Mouse (Mus musculus) midbrain, embryonic 13.5 days (tissue): ENCODE data around the gene Gm10521. TPM values are rescaled to one million over a fixed set of nuclear protein-coding genes. Genes with fewer than 3 reads are reported as not detected.

Source experiments
- ATAC-seq: fragments of 200-750 bp; cut with Nextera tagmentation; 2 replicates; pipeline ENCODE4 v1.8.0; 2017; ENCODE audit warnings: mild to moderate bottlenecking, moderate TSS enrichment, moderate library complexity
- H3K27ac ChIP-seq: fragments of 300-500 bp; sonication (generic); 2 replicates; pipeline ENCODE4 v1.5.1; 2015; ENCODE audit warnings: inconsistent platforms, mild to moderate bottlenecking, moderate library complexity
- H3K27me3 ChIP-seq: fragments of 300-500 bp; sonication (generic); 2 replicates; pipeline ENCODE4 v1.6.1; 2015; ENCODE audit warnings: mild to moderate bottlenecking, inconsistent platforms
- H3K36me3 ChIP-seq: fragments of 300-500 bp; sonication (generic); 2 replicates; pipeline ENCODE4 v1.6.1; 2015; ENCODE audit warnings: mild to moderate bottlenecking, inconsistent platforms
- H3K4me1 ChIP-seq: fragments of 300-500 bp; sonication (generic); replicated peaks from 2 replicates; pipeline ENCODE4 v1.6.1; 2015; ENCODE audit warnings: inconsistent platforms
- H3K4me2 ChIP-seq: fragments of 300-500 bp; sonication (generic); replicated peaks from 2 replicates; pipeline ENCODE4 v1.6.1; 2015; ENCODE audit warnings: moderate library complexity, mild to moderate bottlenecking, inconsistent platforms
- H3K4me3 ChIP-seq: fragments of 300-500 bp; sonication (generic); replicated peaks from 2 replicates; pipeline ENCODE4 v1.5.1; 2015; ENCODE audit warnings: mild to moderate bottlenecking, inconsistent platforms
- H3K9ac ChIP-seq: fragments of 300-500 bp; sonication (generic); replicated peaks from 2 replicates; pipeline ENCODE4 v1.6.1; 2015; ENCODE audit warnings: mild to moderate bottlenecking, inconsistent platforms
- H3K9me3 ChIP-seq: fragments of 300-500 bp; sonication (generic); 2 replicates; pipeline ENCODE4 v1.6.1; 2016; ENCODE audit warnings: mild to moderate bottlenecking, inconsistent platforms
- WGBS: fragments of 180-500 bp; shearing (Covaris S2); methylation state at CpG from one replicate; pipeline ENCODE4 v1.1.7; 2015; 5-methylcytosine and 5-hydroxymethylcytosine counted together
- polyA plus RNA-seq: library from polyadenylated mRNA; unstranded; fragments of >200 nt; fragmentation: Nextera tagmentation; extraction: Ambion mirVana; gene quantifications from 2 replicates; pipeline ENCODE4 v1.2.1, GENCODE M21; 2015

Gene Gm10521
- polyA plus RNA-seq, 1 experiment from 2014 or later: not detected

GRCm38 (mm10) chr1:171919901-171920510 lies 24.5 kb downstream of the Gm10521 start:
- Histone ChIP-seq H3K4me2 (no peak overlapping the region), H3K4me1 (no peaks in the 10 kb centered on the region), H3K36me3 (no peaks in the 10 kb centered on the region), H3K27me3 (no peaks in the 10 kb centered on the region), H3K9me3 (no peaks in the 10 kb centered on the region), H3K27ac (no peak overlapping the region), H3K9ac (no peak overlapping the region), H3K4me3 (no peak overlapping the region)
- no peak for ATAC-seq
- 82% methylated on average over 6 of the region's 6 CpGs for WGBS

- H3K27ac ChIP-seq: no peak overlapping the region
- 94% methylated on average over 9 of the region's 9 CpGs for WGBS
- no peak for ATAC-seq
- H3K4me2 ChIP-seq: no peak overlapping the region
- no peaks in the 10 kb centered on the region for H3K9me3 ChIP-seq
- no peak overlapping the region for H3K9ac ChIP-seq
- H3K27me3 ChIP-seq: no peaks in the 10 kb centered on the region
- H3K4me1 ChIP-seq: no peaks in the 10 kb centered on the region
- no peak overlapping the region for H3K4me3 ChIP-seq
- no peaks in the 10 kb centered on the region for H3K36me3 ChIP-seq
These were observed 25.6 kb downstream of the Gm10521 start for GRCm38 (mm10) chr1:171920989-171921621.

- ATAC-seq: no peak
- 91% methylated on average over 2 of the region's 2 CpGs for WGBS
- Histone ChIP-seq H3K4me2 (no peak overlapping the region), H3K9ac (no peak overlapping the region), H3K9me3 (no peaks in the 10 kb centered on the region), H3K27ac (no peak overlapping the region), H3K27me3 (no peaks in the 10 kb centered on the region), H3K4me1 (no peaks in the 10 kb centered on the region), H3K4me3 (no peak overlapping the region), H3K36me3 (no peaks in the 10 kb centered on the region)
These were observed 26.2 kb downstream of the Gm10521 start for GRCm38 (mm10) chr1:171921641-171922040.

GRCm38 (mm10) chr1:171922844-171923243 lies 27.4 kb downstream of the Gm10521 start:
- 94% methylated on average over 5 of the region's 5 CpGs for whole genome bisulfite sequencing

GRCm38 (mm10) chr1:171924900-171925299 lies 29.4 kb downstream of the Gm10521 start:
- Histone ChIP-seq H3K36me3 (no peaks in the 10 kb centered on the region), H3K4me3 (no peak overlapping the region), H3K4me1 (no peaks in the 10 kb centered on the region), H3K9me3 (no peaks in the 10 kb centered on the region), H3K27ac (no peak overlapping the region), H3K27me3 (no peaks in the 10 kb centered on the region), H3K4me2 (no peak overlapping the region), H3K9ac (no peak overlapping the region)
- WGBS: 72% methylated on average over 3 of the region's 3 CpGs
- no peak for ATAC-seq

More at GRCm38 (mm10) chr1:171922844-171923243, 27.4 kb downstream of the Gm10521 start:
- no peaks in the 10 kb centered on the region for H3K27me3 ChIP-seq
- H3K9me3 ChIP-seq: no peaks in the 10 kb centered on the region
- ATAC-seq: no peak
- no peaks in the 10 kb centered on the region for H3K4me1 ChIP-seq
- H3K4me2 ChIP-seq: no peak overlapping the region
- H3K4me3 ChIP-seq: no peak overlapping the region
- H3K27ac ChIP-seq: no peak overlapping the region
- H3K9ac ChIP-seq: no peak overlapping the region
- no peaks in the 10 kb centered on the region for H3K36me3 ChIP-seq

- no peaks in the 10 kb centered on the region for H3K4me1 ChIP-seq
- H3K27me3 ChIP-seq: no peaks in the 10 kb centered on the region
- H3K4me2 ChIP-seq: no peak overlapping the region
- H3K27ac ChIP-seq: no peak overlapping the region
- no peaks in the 10 kb centered on the region for H3K36me3 ChIP-seq
- H3K4me3 ChIP-seq: no peak overlapping the region
- no peaks in the 10 kb centered on the region for H3K9me3 ChIP-seq
- H3K9ac ChIP-seq: no peak overlapping the region
- 68% methylated on average over 3 of the region's 3 CpGs for WGBS
- ATAC-seq: no peak
These were observed 38.4 kb downstream of the Gm10521 start for GRCm38 (mm10) chr1:171933851-171934250.

GRCm38 (mm10) chr1:171938952-171939948 lies 43.8 kb downstream of the Gm10521 start:
- H3K9ac ChIP-seq: no peak overlapping the region
- H3K27me3 ChIP-seq: no peaks in the 10 kb centered on the region
- no peak overlapping the region for H3K4me2 ChIP-seq
- no peak overlapping the region for H3K27ac ChIP-seq
- no peaks in the 10 kb centered on the region for H3K4me1 ChIP-seq
- H3K4me3 ChIP-seq: no peak overlapping the region
- H3K9me3 ChIP-seq: no peaks in the 10 kb centered on the region
- WGBS: 82% methylated on average over 14 of the region's 14 CpGs
- no peak for ATAC-seq
- H3K36me3 ChIP-seq: no peaks in the 10 kb centered on the region

GRCm38 (mm10) chr1:171940626-171941025 lies 45.2 kb downstream of the Gm10521 start:
- no peaks in the 10 kb centered on the region for H3K36me3 ChIP-seq
- H3K4me3 ChIP-seq: no peak overlapping the region
- no peaks in the 10 kb centered on the region for H3K4me1 ChIP-seq
- H3K4me2 ChIP-seq: no peak overlapping the region
- H3K27me3 ChIP-seq: no peaks in the 10 kb centered on the region
- no peaks in the 10 kb centered on the region for H3K9me3 ChIP-seq
- no peak for ATAC-seq
- no peak overlapping the region for H3K9ac ChIP-seq
- H3K27ac ChIP-seq: no peak overlapping the region
- 83% methylated on average over 6 of the region's 6 CpGs for WGBS

- no peak overlapping the region for H3K4me2 ChIP-seq
- ATAC-seq: peak; percentile 53; the same call in 1 of the 2 replicates
- no peaks in the 10 kb centered on the region for H3K27me3 ChIP-seq
- 33% methylated on average over 6 of the region's 6 CpGs for WGBS
- no peaks in the 10 kb centered on the region for H3K36me3 ChIP-seq
- H3K4me3 ChIP-seq: no peak overlapping the region
- H3K9me3 ChIP-seq: no peaks in the 10 kb centered on the region
- H3K9ac ChIP-seq: no peak overlapping the region
- no peak overlapping the region for H3K27ac ChIP-seq
- no peaks in the 10 kb centered on the region for H3K4me1 ChIP-seq
These were observed 51.1 kb downstream of the Gm10521 start for GRCm38 (mm10) chr1:171946447-171946995.
